Mouse (Mus musculus): ENCODE measurements around the gene Pacsin3.

- TF ChIP-seq GATA1 (IDR thresholded peaks at IDR 0.05; ENCODE audit: low read depth, low read length) (no peak), CTCF (IDR thresholded peaks at IDR 0.05 in 2 of 3, conservative IDR thresholded peaks at IDR 0.05 in 1 of 3; ENCODE audit: control insufficient read depth in 1 of 3, insufficient read depth in 1 of 3, low read depth in 2 of 3, low read length in 3 of 3, poor library complexity in 1 of 3, severe bottlenecking in 1 of 3) (no peak), POLR2A (IDR thresholded peaks at IDR 0.05; ENCODE audit: control insufficient read depth in 1 of 2, insufficient read depth in 1 of 2, low read depth in 1 of 2, low read length in 2 of 2, poor library complexity in 1 of 2) (no peak), BHLHE40 (IDR thresholded peaks at IDR 0.05; ENCODE audit: borderline replicate concordance, low read depth, low read length) (no peak), GABPA (IDR thresholded peaks at IDR 0.05; ENCODE audit: low read depth, low read length) (no peak), SMC3 (IDR thresholded peaks at IDR 0.05; ENCODE audit: low read depth, low read length) (no peak), RCOR1 (IDR thresholded peaks at IDR 0.05; ENCODE audit: low read depth, low read length) (no peak), EP300 (IDR thresholded peaks at IDR 0.05; ENCODE audit: low read depth in 1 of 2, low read length in 2 of 2) (no peak), ELF1 (IDR thresholded peaks at IDR 0.05; ENCODE audit: low read depth, low read length) (no peak), CHD2 (IDR thresholded peaks at IDR 0.05; ENCODE audit: low read length) (no peak)
These were observed 3.8 kb upstream of the Pacsin3 start for GRCm38 (mm10) chr2:91252001-91252400.
